Mouse (Mus musculus): ENCODE data around the gene Ccdc115.

The Ccdc115 gene

GRCm38 (mm10) chr1:34439215-34439960, at the start of gene Ccdc115, which contains the start of gene Imp4:
Gene Ccdc115, minus strand, starts transcription at chr1:34439672.
Gene Imp4, plus strand, starts transcription at chr1:34439851.
- peak; percentile 97 for DNase-seq (ENCODE audit: low read depth, low spot score)

- no peak for DNase-seq (ENCODE audit: low read depth, low spot score)
These were observed 47.9 kb upstream of the Ccdc115 start for GRCm38 (mm10) chr1:34487383-34487782.

- no peak for DNase-seq (ENCODE audit: low read depth, low spot score)
These were observed 46.2 kb upstream of the Ccdc115 start for GRCm38 (mm10) chr1:34485461-34486188.

DNA sequence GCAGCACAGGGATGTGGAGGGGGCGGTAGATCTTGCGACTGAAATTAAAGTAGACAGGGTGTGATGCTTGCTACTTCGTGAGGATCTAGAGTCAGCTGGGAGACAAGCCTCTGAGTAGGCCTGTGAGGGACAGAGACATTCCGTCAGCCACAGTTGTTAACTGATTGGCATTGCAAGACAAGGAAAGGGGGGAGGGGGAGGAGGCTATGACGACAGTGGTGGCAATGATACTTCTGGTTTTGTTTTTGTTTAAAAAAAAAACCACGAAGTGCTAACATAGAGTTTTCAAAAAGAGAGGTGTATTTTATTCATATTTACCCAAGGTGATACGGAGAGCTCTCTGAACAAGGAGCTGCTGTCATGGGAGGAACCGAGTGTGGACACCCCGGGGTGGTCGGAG, 45.0 kb upstream of the Ccdc115 start:
- no peak for DNase-seq (ENCODE audit: low read depth, low spot score)

GRCm38 (mm10) chr1:34481920-34482669, 42.6 kb upstream of the Ccdc115 start:
- DNase-seq (ENCODE audit: low read depth, low spot score): no peak

- DNase-seq (ENCODE audit: low read depth, low spot score): no peak
These were observed 41.3 kb upstream of the Ccdc115 start for GRCm38 (mm10) chr1:34480801-34481200.

- DNase-seq (ENCODE audit: low read depth, low spot score): no peak
These were observed 39.6 kb upstream of the Ccdc115 start for GRCm38 (mm10) chr1:34478891-34479655.

GRCm38 (mm10) chr1:34472427-34473300, 33.2 kb upstream of the Ccdc115 start:
- no peak for DNase-seq (ENCODE audit: low read depth, low spot score)

DNA sequence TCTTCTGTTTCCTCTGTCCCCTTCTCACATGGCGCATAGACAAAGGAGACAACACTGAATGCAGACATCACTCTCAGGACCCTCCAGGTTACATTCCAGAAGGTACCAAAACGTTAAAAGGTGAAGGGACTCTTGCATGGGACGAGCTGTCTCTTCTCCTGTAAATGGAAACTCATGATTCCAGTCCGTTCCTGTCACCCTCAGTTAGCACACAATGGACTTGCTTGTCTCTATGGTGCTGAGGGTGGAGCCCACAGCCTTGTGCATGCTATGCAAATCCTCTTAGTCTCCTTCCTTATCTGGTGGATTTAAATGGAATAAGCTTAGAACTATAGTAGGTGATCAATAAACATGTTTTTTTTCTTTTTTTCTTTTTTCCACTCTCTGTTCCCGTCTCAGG, 30.3 kb upstream of the Ccdc115 start:
- no peak for DNase-seq (ENCODE audit: low read depth, low spot score)

DNA sequence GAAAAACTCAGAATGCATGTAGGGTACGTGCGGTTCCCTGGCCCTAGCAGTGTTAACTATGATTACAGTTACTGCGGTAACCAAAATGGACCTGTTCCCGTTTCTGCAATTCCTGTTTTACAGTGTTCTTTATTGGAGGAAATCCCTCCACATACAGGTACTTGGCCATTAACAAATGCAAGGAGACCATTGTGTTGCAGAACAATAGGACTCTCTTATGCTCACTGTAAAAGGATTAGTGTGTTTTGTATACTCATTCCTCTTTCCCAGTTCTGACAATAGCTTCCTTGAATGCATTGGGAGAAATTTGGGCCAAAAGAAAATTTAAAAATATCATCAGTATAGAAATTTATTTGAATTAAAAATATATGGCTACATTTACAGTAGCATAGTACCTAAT, 29.0 kb upstream of the Ccdc115 start:
- no peak for DNase-seq (ENCODE audit: low read depth, low spot score)

- DNase-seq (ENCODE audit: low read depth, low spot score): no peak
These were observed 28.6 kb upstream of the Ccdc115 start for GRCm38 (mm10) chr1:34468051-34468450.

GRCm38 (mm10) chr1:34465445-34465844, 26.0 kb upstream of the Ccdc115 start:
- no peak for DNase-seq (ENCODE audit: low read depth, low spot score)

- no peak for DNase-seq (ENCODE audit: low read depth, low spot score)
These were observed 24.9 kb upstream of the Ccdc115 start for GRCm38 (mm10) chr1:34464310-34464817.

DNA sequence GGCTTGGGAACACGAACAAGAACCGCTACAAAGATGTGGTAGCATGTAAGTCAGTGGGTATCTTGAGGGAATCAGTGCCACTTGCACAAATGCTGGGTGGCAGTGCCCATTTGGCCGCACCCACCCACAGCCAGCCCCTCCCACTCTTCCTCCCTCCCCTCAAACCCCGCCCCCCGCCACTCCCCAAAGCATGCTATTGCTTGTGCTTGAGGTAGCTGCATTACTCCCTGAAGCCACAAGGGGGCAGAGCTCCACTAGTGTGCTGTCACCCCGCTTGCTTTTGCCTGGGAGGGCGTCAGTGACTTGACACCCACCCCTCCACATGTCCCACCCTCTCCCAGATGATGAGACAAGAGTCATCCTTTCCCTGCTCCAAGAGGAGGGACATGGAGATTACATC, 23.3 kb upstream of the Ccdc115 start:
- peak; percentile 46 for DNase-seq (ENCODE audit: low read depth, low spot score)

- no peak for DNase-seq (ENCODE audit: low read depth, low spot score)
These were observed 20.6 kb upstream of the Ccdc115 start for GRCm38 (mm10) chr1:34460061-34460441.

DNA sequence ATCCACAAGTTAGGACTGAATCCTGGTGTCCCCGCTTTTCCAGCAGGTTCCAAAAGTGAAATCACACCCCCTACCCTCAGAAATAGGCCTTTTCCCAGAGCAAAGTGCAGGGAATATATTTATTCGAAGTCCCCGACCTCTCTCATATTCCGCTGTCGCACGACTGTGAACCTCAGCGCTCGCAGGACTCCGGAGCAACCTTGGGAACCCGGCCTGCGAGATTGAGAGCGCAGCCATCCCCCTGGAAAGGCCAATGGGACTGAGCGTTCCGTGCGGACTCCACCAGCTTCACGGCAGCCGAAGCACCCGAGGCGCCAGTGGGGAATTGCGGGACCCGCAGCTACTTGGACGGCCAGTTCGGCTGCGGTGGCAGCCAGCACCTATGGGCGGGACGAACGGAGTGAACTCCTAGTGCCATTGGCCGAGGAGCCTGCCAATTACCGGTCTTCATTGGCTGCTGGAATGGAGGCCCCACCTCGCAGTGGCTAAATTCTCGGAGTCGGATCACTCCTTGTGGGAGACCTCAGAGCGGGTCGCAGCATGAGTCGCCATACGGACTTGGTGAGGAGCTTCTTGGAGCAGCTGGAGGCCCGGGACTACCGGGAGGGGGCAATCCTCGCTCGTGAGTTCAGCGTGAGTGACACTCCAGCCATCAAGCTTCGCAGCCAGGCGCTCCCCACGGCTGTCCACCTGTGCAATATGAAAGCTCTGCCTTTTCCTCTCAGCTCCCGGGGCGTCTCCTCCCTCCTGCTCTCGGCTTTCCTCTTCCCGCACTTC, 20.0 kb upstream of the Ccdc115 start, which contains the start of gene Ptpn18:
Gene Ptpn18 (plus strand): TSS at position 479 of the 777 bp plus-strand sequence.
- peak; percentile 77 for DNase-seq (ENCODE audit: low read depth, low spot score)

- DNase-seq (ENCODE audit: low read depth, low spot score): no peak
These were observed 19.0 kb upstream of the Ccdc115 start for GRCm38 (mm10) chr1:34458431-34458830.

- DNase-seq (ENCODE audit: low read depth, low spot score): no peak
These were observed 3.7 kb upstream of the Ccdc115 start for GRCm38 (mm10) chr1:34443124-34443523.

GRCm38 (mm10) chr1:34439961-34440630, 624 bp upstream of the Ccdc115 start:
- no peak for DNase-seq (ENCODE audit: low read depth, low spot score)

Measured in embryo, embryonic 11.5 days (tissue).